Mouse (Mus musculus): ENCODE data around the gene Olfr764-ps1. TPM values are rescaled to one million over a fixed set of nuclear protein-coding genes. Genes with fewer than 3 reads are reported as not detected.
"Not testable (repeated sequence)": the region's sequence is repeated elsewhere in the genome, so short reads cannot be mapped to it uniquely, and the experiment has no call there.

Olfr764-ps1 gene
- polyA plus RNA-seq (2012; rRNA removed): not detected in 2 replicates

DNA sequence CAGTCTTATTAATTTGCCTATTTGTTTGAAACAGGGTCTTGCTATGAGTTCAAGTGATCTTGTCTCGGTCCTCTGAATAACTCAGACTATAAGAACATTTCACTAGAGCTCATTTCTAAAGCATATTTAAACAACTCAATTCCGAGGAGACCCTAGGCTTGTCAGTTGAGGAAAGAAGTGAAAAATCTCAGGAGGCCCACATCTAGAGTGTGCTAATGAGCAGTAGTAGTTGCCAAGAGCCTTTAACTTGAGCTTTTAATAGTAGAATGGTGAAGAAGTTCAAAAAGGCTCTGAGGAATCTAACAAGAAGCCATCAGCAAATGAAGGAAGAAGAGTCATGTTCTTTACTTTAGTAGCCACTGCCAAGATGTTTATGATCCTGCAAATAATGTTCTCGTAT, at the start of gene Olfr764-ps1:
TSS of gene Olfr764-ps1 (minus strand) at position 101 of the 400 bp plus-strand sequence.
- WGBS: 73% methylated on average over 3 of the region's 3 CpGs
- no peak for DNase-seq (ENCODE audit: low read depth, low spot score)

DNA sequence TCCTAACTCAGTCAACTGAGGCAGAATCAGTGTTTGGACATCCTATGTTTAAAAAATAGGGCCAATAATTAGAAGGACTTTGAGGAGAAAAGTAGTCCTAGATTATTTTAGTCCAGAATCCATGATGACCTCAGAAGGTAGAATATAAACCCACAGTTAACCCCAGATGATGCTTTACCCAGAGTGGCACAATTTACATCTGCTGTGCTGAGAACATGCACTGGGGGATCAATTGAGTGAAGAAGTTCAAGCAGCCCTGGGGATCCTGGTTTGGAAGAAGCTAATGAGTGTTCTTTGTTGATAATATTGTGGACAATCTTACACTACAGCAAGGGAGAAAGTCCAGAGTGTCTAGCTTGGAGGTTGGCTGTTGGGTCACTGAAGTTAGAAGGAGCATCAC, 43.1 kb upstream of the Olfr764-ps1 start, which contains the start of gene Olfr767:
TSS of gene Olfr767 (minus strand) at position 101 of the 400 bp plus-strand sequence.
- DNase-seq (ENCODE audit: low read depth, low spot score): not testable (repeated sequence)

DNA sequence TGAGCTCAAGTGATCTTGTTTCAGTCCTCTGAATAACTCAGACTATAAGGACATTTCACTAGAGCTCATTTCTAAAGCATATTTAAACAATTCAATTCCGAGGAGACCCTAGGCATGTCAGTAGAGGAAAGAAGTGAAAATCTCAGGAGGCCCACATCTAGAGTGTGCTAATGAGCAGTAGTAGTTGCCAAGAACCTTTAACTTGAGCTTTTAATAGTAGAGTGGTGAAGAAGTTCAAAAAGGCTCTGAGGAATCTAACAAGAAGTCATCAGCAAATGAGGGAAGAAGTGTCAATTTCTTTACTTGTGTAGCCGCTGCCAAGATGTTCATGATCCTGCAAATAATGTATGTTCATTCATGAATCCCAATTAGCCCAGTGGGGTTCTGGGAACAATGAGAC, 29.2 kb upstream of the Olfr764-ps1 start, which contains the start of gene Olfr766-ps1:
TSS of gene Olfr766-ps1 (minus strand) at position 101 of the 400 bp plus-strand sequence.
- 80% methylated on average over 2 of the region's 2 CpGs for WGBS
- no peak for DNase-seq (ENCODE audit: low read depth, low spot score)

DNA sequence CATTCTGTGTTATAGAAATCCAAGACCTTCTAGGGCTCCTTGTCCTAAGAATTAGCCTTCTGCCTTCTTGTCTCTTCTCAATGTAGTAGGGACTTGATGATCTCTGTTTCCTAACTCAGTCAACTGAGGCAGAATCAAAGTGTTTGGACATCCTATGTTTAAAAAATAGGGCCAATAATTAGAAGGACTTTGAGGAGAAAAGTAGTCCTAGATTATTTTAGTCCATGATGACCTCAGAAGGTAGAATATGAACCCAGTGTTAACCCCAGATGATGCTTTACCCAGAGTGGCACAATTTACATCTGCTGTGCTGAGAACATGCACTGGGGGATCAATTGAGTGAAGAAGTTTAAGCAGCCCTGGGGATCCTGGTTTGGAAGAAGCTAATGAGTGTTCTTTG, 10.2 kb upstream of the Olfr764-ps1 start, which contains the start of gene Olfr765:
TSS of gene Olfr765 (minus strand) at position 101 of the 400 bp plus-strand sequence.
- DNase-seq (ENCODE audit: low read depth, low spot score): not testable (repeated sequence)

DNA sequence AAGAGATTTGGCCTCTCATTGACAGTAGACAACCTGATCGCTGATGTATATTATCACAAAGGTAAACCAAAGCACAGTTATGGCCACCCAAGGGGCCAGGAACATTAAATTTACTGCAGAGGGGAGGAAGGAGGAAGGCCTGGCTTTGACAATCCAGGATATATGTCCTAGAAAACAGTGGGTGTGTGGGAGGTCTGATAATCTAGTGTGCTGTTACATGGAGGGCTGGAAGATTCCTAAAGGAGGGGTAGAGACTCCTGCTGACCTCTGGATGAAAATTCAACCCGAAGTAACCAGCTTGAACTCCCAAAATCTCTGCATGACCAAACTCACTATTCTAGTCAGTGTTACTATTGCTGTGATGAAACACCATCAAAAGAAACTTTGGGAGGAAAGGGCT, 11.4 kb downstream of the Olfr764-ps1 start:
- no peak for DNase-seq (ENCODE audit: low read depth, low spot score)
- WGBS: 70% methylated on average over 2 of the region's 2 CpGs

DNA sequence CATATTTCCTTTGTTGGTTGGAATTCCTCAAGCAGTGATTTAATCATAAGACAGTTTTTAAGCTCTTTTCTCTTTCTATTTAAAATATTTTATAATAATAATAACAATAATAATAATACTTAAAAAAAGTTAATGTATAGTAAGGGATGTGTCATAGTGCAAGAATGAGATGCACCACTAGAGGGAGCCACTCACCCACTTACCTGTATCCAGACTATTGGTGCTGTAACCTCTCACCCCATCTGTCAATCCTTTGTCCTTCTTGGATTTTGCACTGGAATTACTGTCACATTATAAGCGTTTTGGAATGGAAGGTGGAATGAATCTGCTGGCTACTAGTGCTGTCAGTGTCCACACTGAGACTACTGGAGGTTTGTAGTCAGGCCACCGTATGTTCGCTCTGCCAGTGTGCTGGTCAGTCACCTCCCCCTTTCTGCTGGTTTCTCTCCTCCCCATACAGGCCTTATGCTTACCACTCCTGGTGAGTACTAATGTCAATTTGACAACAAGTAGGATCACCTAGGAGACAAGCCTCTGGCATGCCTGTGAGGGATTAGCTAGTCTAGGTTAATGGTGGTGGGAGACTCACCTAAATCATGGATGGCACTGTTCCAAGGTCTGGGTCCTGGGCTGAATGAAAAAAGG, 13.6 kb downstream of the Olfr764-ps1 start:
- peak; percentile 14 for DNase-seq (ENCODE audit: low read depth, low spot score)

DNA sequence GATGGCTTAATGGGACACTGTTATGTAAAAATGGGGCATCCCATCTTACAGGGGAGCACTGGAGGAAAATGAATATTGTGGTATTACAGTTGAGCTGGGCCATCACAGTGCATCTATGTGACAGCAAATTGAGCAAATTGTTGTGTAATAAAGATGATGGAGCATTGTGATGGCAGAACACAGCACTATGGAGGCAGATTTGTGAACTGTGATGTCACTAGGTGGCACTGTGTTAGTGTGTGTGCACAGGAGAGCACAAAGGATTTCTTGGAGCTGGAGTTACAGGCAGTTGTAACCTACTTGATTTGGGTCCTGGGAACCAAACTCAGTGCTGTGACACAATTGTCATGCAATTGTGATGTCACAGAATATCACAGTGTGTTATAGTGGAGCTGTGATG, 16.4 kb downstream of the Olfr764-ps1 start:
- DNase-seq (ENCODE audit: low read depth, low spot score): no peak

More for the DNA sequence above, 13.6 kb downstream of the Olfr764-ps1 start:
- WGBS: 65% methylated on average over 3 of the region's 3 CpGs

DNA sequence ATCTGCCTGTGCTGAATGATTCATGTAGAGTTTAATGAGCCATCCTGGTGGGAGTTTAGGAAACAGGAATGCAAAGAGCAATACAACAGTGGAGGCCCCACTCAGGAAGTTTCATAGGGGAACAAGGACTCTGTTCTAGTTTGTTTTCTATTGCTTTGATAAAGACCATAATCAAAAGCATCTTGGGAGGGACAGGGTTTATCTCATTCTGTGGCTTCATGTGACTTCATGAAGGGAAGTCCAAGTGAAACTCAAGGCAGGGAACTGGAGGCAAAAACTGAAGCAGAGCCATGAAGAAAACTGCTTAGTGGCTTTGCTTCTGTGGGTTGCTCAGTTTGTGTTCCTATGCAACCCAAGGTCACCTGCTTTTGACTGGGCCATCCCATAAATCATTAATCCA, 25.2 kb downstream of the Olfr764-ps1 start:
- no peak for DNase-seq (ENCODE audit: low read depth, low spot score)

DNA sequence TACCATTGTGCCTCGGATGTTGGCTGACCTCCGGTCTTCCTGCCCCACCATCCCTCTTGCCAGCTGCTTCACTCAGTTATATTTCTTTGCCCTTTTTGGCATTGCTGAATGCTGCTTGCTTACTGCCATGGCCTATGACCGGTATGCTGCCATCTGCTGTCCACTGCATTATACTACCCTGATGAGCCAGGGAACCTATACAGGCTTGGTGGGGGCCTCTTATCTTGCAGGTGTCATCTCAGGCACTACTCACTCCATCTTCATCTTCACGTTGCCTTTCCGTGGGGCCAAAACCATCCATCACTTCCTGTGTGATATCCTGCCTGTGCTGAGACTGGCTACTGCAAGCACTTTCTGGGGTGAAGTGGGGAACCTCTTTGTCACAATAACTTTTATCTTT, 28.2 kb downstream of the Olfr764-ps1 start:
- 36% methylated on average over 2 of the region's 5 CpGs for WGBS
- not testable (repeated sequence) for DNase-seq (ENCODE audit: low read depth, low spot score)

DNA sequence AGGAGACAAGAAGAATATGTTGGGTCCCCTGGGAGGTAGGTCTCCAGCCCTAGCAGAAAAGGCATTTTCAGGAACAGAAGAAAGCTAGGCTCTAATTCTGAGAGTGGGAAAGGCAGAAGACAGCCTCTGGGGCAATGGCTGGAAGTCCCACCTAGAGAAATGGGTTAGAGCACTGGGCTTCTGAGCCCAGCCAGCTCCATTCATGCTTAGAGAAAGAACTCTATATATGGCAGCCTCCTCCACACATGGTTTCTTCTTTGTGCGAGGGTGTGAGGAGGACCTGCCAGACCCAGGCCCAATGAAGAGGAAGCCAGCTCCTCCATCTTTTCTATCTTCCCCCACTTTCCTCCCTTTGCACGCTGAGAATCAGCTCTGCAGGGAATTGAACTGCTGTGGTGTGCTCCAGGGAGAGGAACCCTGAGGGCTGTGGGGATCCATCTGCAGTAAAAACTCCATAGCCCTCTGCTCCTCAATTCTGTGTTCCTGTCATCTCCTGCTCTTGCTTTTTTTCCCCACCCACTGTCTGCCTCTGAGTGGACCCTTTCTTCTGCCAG, 29.3 kb downstream of the Olfr764-ps1 start, which contains the start of gene Olfr763:
TSS of gene Olfr763 (plus strand) at position 504 of the 554 bp plus-strand sequence.
- DNase-seq (ENCODE audit: low read depth, low spot score): no peak
- 58% methylated on average over 2 of the region's 2 CpGs for WGBS

DNA sequence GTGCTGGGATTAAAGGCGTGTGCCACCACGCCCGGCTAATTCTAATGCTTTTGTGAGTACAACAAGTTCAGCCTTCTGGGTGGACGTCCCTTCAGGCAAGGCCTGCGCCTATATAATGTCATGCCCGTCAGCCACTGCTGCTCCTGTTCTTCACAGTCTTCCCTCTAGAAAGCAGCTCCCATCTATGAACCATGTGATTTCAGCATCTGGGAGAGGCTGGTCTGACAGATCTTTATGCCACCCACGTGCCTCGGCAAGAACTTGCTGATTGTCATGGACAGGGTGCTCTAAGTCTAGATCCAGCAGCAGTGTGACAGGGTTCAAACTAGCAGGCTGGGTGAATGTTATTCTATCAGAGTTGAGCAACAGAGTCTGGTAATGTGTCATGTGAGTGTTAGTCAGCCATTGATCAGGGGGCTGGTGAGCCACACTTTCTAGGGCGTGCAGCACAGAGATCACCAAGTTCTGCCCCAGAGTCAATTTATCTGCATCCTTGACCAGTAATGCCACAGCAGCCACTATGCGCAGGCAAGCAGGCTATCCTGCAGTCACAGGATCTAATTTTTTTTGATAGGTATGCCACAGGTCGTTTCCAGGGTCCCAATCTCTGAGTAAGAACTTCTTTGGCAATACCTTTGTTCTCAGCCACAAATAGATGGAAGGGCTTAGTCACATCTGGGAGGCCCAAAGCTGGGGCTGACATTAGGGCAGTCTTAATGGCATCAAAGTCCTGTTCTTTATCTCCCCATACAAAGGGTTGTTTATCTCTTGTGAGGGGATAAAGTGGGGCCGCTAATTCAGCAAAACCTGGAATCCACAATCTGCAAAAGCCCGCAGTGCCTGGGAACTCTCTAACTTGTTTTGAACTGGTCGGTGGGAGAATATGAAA, 35.4 kb downstream of the Olfr764-ps1 start:
- WGBS: 72% methylated on average over 14 of the region's 14 CpGs
- DNase-seq (ENCODE audit: low read depth, low spot score): no peak

DNA sequence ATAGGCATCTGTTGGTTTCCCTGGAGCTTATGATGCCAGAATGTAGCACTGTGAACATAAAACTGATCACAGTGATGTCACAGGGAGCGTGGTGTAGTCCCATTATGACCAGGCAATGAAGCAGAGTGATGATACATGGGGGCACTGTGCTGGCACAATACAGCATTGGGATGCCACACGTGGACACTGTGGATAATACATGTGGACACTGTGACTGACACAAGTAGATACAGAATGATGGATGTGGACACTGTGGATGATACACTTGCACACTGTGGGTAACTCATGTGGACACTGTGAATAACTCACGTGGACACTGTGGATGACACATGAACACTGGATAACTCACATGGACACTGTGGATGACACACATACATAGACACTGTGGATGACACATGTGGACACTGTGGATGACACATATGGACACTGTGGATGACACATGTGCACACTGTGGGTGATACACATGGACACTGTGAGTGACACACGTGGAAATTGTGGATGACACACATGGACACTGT, 43.1 kb downstream of the Olfr764-ps1 start:
- no peak for DNase-seq (ENCODE audit: low read depth, low spot score)
- WGBS: 65% methylated on average over 4 of the region's 4 CpGs

DNA sequence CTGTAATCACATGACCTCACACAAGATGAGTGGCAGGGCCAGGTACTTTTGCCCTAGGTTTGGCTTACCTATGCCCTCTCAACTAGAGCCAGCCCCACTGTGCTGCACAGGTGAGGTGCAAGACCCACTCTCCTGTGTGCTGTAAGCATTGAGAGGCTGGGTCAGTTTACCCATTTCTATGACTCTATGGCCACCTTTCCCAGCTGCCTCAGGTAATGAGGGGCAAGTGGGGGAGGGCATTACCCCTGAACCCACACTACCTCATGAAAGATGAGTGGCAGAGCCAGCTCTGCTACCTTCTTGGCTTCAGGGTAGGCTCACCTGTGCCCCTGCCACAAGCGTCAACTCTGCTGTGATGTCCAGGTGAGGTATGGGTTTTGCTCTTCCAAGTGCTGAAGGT, 43.9 kb downstream of the Olfr764-ps1 start:
- no peak for DNase-seq (ENCODE audit: low read depth, low spot score)
- WGBS: 88% methylated on average over 1 of the region's 1 CpGs

DNA sequence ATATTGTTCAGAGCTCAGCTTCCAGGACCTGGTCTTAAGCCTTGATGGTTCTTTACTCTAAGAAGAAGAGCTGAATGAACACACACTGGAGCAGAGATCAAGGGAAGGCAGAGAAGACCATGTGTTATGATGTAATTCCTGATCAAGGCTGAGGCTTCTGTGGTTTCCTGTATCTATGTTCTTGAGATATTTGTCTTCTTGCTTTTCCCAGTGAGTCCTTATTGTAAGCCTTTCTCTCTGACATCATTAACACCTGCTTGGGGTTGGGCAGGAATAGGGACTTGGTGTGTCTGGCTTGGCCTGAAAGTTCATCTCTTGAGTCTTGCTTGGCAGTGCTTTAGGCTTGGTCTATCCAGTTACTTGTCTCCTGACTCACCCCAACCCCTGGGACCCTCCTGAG, 48.7 kb downstream of the Olfr764-ps1 start:
- DNase-seq (ENCODE audit: low read depth, low spot score): no peak

DNA sequence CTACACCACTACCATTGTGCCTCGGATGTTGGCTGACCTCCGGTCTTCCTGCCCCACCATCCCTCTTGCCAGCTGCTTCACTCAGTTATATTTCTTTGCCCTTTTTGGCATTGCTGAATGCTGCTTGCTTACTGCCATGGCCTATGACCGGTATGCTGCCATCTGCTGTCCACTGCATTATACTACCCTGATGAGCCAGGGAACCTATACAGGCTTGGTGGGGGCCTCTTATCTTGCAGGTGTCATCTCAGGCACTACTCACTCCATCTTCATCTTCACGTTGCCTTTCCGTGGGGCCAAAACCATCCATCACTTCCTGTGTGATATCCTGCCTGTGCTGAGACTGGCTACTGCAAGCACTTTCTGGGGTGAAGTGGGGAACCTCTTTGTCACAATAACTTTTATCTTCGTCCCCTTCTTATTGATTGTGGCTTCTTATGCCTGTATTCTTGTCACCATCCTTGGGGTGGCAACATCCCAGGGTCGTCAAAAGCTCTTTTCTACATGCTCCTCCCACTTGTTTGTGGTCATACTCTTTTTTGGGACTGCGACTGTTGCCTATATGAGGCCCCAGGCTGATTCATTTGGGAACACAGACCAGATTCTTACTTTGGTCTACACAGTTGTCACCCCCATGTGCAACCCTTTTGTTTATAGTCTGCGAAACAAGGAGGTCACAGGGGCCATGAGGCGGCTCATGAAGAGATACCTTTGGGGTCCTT, 49.4 kb downstream of the Olfr764-ps1 start:
- not testable (repeated sequence) for DNase-seq (ENCODE audit: low read depth, low spot score)
- WGBS: 55% methylated on average over 7 of the region's 10 CpGs

DNA sequence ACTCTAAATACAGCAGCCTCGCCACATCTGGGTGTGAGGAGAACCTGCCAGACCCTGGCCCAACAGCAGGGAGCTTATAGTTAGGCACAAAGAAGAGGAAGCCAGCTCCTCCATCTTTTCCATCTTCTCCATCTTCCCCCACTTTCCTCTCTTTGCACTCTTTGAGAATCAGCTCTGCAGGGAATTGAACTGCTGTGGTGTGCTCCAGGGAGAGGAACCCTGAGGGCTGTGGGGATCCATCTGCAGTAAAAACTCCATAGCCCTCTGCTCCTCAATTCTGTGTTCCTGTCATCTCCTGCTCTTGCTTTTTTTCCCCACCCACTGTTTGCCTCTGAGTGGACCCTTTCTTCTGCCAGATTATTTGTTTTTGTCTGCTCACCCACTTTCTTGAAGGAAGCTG, 50.6 kb downstream of the Olfr764-ps1 start, which contains the start of gene Olfr9:
TSS of gene Olfr9 (plus strand) at position 301 of the 400 bp plus-strand sequence.
- 79% methylated on average over 1 of the region's 1 CpGs for WGBS
- not testable (repeated sequence) for DNase-seq (ENCODE audit: low read depth, low spot score)
